Mouse (Mus musculus) embryonic facial prominence, embryonic 11.5 days (tissue): ENCODE measurements around the gene Maml3. TPM values are rescaled to one million over a fixed set of nuclear protein-coding genes. Genes with fewer than 3 reads are reported as not detected.

ENCODE experiments used
- ATAC-seq: fragments of 200-750 bp; cut with Nextera tagmentation; replicated peaks from 2 replicates; pipeline ENCODE4 v1.8.0; 2017; ENCODE audit warnings: low read depth; ENCODE audit not compliant: insufficient number of reproducible peaks, low FRiP score, low TSS enrichment
- DNase-seq: peaks from one replicate; pipeline ENCODE4 v3.0.0-alpha.2; 2015; ENCODE audit warnings: low spot score
- H3K27ac ChIP-seq: fragments of 300-500 bp; sonication (generic); replicated peaks from 2 replicates; pipeline ENCODE4 v1.5.1; 2014; ENCODE audit warnings: mild to moderate bottlenecking, low read depth, low read length, control low read depth
- H3K27me3 ChIP-seq: fragments of 300-500 bp; sonication (generic); 2 replicates; pipeline ENCODE4 v1.6.1; 2014; ENCODE audit warnings: mild to moderate bottlenecking, low read length, moderate library complexity, mixed read lengths; ENCODE audit not compliant: control insufficient read depth, insufficient read depth
- H3K36me3 ChIP-seq: fragments of 300-500 bp; sonication (generic); replicated peaks from 2 replicates; pipeline ENCODE4 v1.6.1; 2014; ENCODE audit warnings: low read depth, mild to moderate bottlenecking, low read length, moderate library complexity, mixed read lengths; ENCODE audit not compliant: control insufficient read depth, insufficient read depth
- H3K4me1 ChIP-seq: fragments of 300-500 bp; sonication (generic); 2 replicates; pipeline ENCODE4 v1.6.1; 2014; ENCODE audit warnings: low read length, mixed read lengths; ENCODE audit not compliant: control insufficient read depth, insufficient read depth
- H3K4me2 ChIP-seq: fragments of 300-500 bp; sonication (generic); 2 replicates; pipeline ENCODE4 v1.6.1; 2014; ENCODE audit warnings: low read depth, mild to moderate bottlenecking, control low read depth, low read length, moderate library complexity
- H3K4me3 ChIP-seq: fragments of 300-500 bp; sonication (generic); 2 replicates; pipeline ENCODE4 v1.5.1; 2014; ENCODE audit warnings: low read depth, low read length, control low read depth
- H3K9ac ChIP-seq: fragments of 300-500 bp; sonication (generic); replicated peaks from 2 replicates; pipeline ENCODE4 v1.6.1; 2014; ENCODE audit warnings: mild to moderate bottlenecking, control low read depth, low read length
- H3K9me3 ChIP-seq: fragments of 300-500 bp; sonication (generic); replicated peaks from 2 replicates; pipeline ENCODE4 v1.6.1; 2016; ENCODE audit warnings: mild to moderate bottlenecking, low read length, inconsistent platforms, mixed read lengths; ENCODE audit not compliant: control insufficient read depth
- WGBS: fragments of 180-500 bp; shearing (Covaris S2); extraction: QIAGEN DNeasy Blood & Tissue Kit; methylation state at CpG from one replicate; pipeline ENCODE4 v1.1.7; 2014; 5-methylcytosine and 5-hydroxymethylcytosine counted together
- polyA plus RNA-seq: library from polyadenylated mRNA; unstranded; fragments of >200 nt; fragmentation: Nextera tagmentation; extraction: Ambion mirVana; gene quantifications from 2 replicates; pipeline ENCODE4 v1.2.1, GENCODE M21; 2014

Maml3 gene
- polyA plus RNA-seq, 1 experiment from 2014 or later = 4.4 TPM

DNA sequence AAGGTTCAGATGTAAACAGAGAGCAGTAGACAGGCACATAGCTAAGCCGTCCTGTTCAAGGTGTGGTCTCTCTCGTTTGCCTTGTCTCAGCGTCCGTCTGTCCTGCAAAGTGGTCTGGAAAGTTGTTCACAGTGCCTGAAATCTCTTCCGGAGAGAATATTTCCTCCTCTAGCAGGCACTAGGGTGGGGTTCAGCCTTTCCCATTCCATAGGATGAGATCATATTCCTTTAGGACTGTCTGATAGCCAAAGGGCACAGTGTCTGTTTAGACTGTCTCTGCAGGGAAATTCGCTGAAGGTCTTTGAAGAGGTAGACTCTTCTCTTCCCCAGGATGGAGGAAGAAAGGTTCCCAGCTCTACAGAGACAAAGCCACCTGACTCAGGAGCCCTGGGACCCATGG, 255.4 kb downstream of the Maml3 start:
- Histone ChIP-seq H3K9ac (no peak overlapping the region), H3K4me2 (no peak overlapping the region), H3K27me3 (no peaks in the 10 kb centered on the region), H3K4me1 (no peaks in the 10 kb centered on the region), H3K4me3 (no peak overlapping the region), H3K9me3 (no peaks in the 10 kb centered on the region), H3K36me3 (no peaks in the 10 kb centered on the region), H3K27ac (no peak overlapping the region)
- DNase-seq = no peak
- ATAC-seq = no peak
- WGBS = 82% methylated on average over 6 of the region's 6 CpGs

DNA sequence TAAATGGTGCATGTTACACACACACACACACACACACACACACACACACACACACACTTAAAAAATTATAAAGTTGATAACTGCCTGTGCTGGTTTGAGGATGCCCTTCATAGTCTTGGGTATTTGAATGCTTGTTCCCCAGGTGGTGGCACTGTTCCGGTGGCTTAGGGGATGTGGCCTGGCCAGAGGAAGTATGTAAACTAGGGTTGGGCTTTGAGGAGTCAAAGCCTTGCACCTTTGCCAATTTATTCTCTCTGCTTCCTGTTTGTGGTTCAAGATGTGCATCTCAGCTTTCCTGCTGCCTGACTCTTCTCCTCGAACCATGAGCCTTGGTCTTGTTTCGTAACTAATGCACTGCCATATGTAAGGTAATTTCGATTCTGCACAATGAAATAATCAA, 257.6 kb downstream of the Maml3 start:
- 88% methylated on average over 4 of the region's 4 CpGs for WGBS
- Histone ChIP-seq H3K4me3 (no peak overlapping the region), H3K9ac (no peak overlapping the region), H3K27me3 (no peaks in the 10 kb centered on the region), H3K9me3 (no peaks in the 10 kb centered on the region), H3K27ac (no peak overlapping the region), H3K4me2 (no peak overlapping the region), H3K4me1 (no peaks in the 10 kb centered on the region), H3K36me3 (no peaks in the 10 kb centered on the region)
- DNase-seq = no peak
- no peak for ATAC-seq

DNA sequence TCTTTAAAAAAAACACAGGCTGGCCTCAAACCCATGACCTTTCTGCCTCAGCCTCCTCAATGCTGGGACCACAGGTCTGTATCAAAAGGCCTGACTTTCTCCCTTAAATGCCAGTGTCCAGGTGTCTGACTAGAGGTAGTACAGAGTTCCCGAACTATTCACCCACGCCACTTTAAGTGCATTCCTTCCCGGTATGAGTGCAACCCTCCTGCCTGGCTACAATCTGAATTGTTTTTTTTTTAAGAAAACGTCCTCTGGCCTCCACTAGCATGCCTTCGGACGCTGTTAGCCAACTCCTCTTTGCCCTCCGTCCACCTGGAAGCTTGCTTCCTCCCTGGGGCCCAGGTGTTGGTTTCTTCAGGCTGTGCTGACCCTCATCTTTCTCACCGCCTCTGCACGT, 260.6 kb downstream of the Maml3 start:
- no peaks in the 10 kb centered on the region for H3K4me1 ChIP-seq
- no peak overlapping the region for H3K4me2 ChIP-seq
- no peak for DNase-seq
- ATAC-seq = no peak
- H3K36me3 ChIP-seq = no peaks in the 10 kb centered on the region
- H3K27me3 ChIP-seq = no peaks in the 10 kb centered on the region
- H3K9ac ChIP-seq = no peak overlapping the region
- H3K9me3 ChIP-seq = no peaks in the 10 kb centered on the region
- no peak overlapping the region for H3K27ac ChIP-seq
- no peak overlapping the region for H3K4me3 ChIP-seq
- 72% methylated on average over 9 of the region's 9 CpGs for WGBS

DNA sequence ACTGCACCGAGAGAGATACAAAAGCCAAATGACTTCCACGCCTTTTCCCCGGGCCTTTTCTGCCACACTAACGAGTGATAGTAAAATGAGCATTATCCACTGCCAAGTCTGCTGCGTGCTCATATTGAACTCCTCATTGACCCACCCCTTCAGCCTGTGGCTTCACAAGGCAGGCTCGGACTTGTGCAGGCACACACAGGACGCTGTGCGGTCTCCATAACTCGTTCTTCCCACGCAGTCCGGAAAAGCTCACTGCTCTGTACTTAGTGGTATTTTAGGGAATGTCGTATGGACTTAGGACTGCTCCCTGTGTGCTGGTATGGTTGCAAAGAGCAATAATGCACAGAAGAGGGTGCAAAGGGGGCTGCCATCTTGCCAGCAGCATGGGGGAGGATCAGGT, 262.7 kb downstream of the Maml3 start:
- H3K27me3 ChIP-seq = no peaks in the 10 kb centered on the region
- no peak overlapping the region for H3K9ac ChIP-seq
- WGBS = 82% methylated on average over 12 of the region's 12 CpGs
- H3K27ac ChIP-seq = no peak overlapping the region
- ATAC-seq (no peak), DNase-seq (no peak)
- H3K36me3 ChIP-seq = no peaks in the 10 kb centered on the region
- no peaks in the 10 kb centered on the region for H3K4me1 ChIP-seq
- H3K4me2 ChIP-seq = no peak overlapping the region
- no peak overlapping the region for H3K4me3 ChIP-seq
- H3K9me3 ChIP-seq = no peaks in the 10 kb centered on the region

DNA sequence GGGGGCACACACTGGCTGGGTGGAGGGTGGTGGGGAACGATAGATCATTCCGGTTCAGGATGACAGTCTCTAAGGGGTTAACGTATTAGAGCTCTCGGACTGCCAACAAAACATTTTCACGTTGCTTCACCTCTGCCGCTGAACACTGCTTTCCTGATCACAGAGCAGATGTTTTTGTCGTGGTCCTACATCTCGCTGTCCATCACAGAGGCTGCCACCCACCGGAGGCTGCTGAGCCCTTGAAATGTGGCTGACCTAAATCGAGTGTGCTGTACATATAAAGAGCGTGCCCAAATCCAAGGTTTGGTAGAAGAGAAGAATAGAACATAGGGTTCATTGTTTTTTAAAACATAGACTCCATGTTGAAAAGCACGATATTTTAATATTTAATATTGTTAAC, 263.3 kb downstream of the Maml3 start:
- Histone ChIP-seq H3K9me3 (no peaks in the 10 kb centered on the region), H3K36me3 (no peaks in the 10 kb centered on the region), H3K9ac (no peak overlapping the region), H3K4me3 (no peak overlapping the region), H3K4me1 (no peaks in the 10 kb centered on the region), H3K4me2 (no peak overlapping the region), H3K27ac (no peak overlapping the region), H3K27me3 (no peaks in the 10 kb centered on the region)
- WGBS = 49% methylated on average over 12 of the region's 12 CpGs
- DNase-seq (no peak), ATAC-seq (no peak)

DNA sequence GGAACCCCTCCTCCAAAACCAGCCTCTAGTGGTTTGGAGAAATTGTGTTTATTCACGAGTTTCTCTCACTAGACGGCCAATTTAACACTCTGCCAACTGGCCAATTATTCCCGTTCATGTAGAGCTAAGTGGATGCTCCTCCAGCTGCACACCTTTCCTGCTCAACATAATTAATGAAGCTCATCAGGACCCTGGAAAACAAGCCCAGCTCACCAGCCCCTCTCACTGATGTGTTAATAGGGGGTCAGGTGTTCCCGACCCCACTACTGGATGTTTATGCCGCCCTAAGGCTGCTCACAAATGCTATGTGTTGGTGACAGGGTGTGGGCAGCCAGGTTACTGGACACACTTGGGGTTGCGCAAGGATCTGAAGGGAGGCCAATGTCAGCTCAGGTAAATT, 263.7 kb downstream of the Maml3 start:
- no peak overlapping the region for H3K4me3 ChIP-seq
- ATAC-seq (no peak), DNase-seq (no peak)
- no peaks in the 10 kb centered on the region for H3K4me1 ChIP-seq
- no peaks in the 10 kb centered on the region for H3K27me3 ChIP-seq
- H3K4me2 ChIP-seq = no peak overlapping the region
- H3K36me3 ChIP-seq = no peaks in the 10 kb centered on the region
- WGBS = 81% methylated on average over 6 of the region's 6 CpGs
- no peak overlapping the region for H3K9ac ChIP-seq
- no peaks in the 10 kb centered on the region for H3K9me3 ChIP-seq
- H3K27ac ChIP-seq = no peak overlapping the region

DNA sequence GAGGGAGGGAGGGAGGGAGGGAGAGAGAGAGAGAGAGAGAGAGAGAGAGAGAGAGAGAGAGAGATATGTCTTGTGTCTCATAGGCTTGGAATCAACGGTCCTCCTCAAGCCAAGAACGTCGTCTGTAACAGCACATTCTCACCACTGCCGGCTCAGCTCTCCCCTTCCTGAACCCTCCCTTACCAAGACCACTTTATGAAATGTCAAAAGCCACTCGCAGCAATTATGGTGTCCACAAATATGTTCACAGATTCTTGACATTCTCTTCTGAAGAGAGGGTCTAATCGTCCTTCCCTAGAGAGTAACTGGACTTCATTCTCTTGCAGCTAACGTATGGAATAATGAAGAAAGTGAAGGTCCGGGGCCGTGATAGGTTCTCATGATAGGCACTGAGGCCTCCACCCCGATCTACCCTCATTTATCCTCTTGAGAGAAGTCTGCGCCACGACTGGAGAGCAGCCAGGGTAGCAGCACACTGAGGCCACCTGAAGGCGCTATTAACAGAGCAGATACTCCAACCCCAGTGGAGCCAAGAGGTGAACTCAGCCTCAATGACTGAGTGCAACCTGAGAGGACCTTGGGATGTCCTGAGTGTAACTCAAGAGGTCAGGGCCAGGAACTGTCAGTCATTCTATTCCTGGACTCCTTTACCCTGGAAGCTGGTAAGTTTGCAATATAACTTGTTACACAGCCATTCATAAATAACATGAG, 264.6 kb downstream of the Maml3 start:
- WGBS = 88% methylated on average over 13 of the region's 13 CpGs
- no peak overlapping the region for H3K4me3 ChIP-seq
- H3K9ac ChIP-seq = no peak overlapping the region
- no peak overlapping the region for H3K4me2 ChIP-seq
- no peaks in the 10 kb centered on the region for H3K9me3 ChIP-seq
- H3K27me3 ChIP-seq = no peaks in the 10 kb centered on the region
- no peak for DNase-seq
- H3K36me3 ChIP-seq = no peaks in the 10 kb centered on the region
- no peak overlapping the region for H3K27ac ChIP-seq
- no peaks in the 10 kb centered on the region for H3K4me1 ChIP-seq
- ATAC-seq = no peak

DNA sequence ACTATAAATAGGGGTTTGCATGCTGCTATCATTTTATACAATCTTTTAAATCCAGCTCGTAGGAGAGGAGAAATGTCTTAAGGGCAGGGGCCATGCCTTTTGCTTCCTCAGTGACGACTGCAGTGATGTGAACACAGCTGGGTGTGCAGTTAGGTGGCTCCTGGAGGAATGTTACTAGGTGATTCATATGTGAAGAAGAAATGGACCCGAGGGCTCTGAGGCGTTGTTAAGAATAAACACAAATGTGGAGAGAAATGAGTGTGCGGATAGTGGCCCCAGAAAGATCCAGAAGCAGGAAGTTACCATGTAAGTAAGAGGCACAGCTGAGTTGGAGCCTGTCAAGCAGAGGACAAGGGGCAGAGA, 265.5 kb downstream of the Maml3 start:
- Histone ChIP-seq H3K9ac (no peak overlapping the region), H3K9me3 (no peaks in the 10 kb centered on the region), H3K4me2 (no peak overlapping the region), H3K4me1 (no peaks in the 10 kb centered on the region), H3K27ac (no peak overlapping the region), H3K36me3 (no peaks in the 10 kb centered on the region), H3K27me3 (no peaks in the 10 kb centered on the region), H3K4me3 (no peak overlapping the region)
- ATAC-seq (no peak), DNase-seq (no peak)
- WGBS = 76% methylated on average over 5 of the region's 5 CpGs
